Mouse (Mus musculus) retina, postnatal 1 day (tissue): ENCODE data around the gene Il13.

Experiments
- DNase-seq: peaks from one replicate; pipeline ENCODE4 v3.0.0-alpha.2; 2012

The Il13 gene

GRCm38 (mm10) chr11:53627859-53628258 is 6.6 kb downstream of the Il13 start:
- DNase-seq = peak; percentile 90

GRCm38 (mm10) chr11:53626802-53627373 is 7.6 kb downstream of the Il13 start:
- peak; percentile 36 for DNase-seq

- DNase-seq = no peak
These were observed 10.4 kb downstream of the Il13 start for GRCm38 (mm10) chr11:53624124-53624523.

GRCm38 (mm10) chr11:53623573-53623972 is 10.9 kb downstream of the Il13 start:
- DNase-seq = no peak

GRCm38 (mm10) chr11:53622440-53622806 is 12.1 kb downstream of the Il13 start:
- DNase-seq = no peak

GRCm38 (mm10) chr11:53621582-53622439 is 12.7 kb downstream of the Il13 start:
- DNase-seq = no peak

- no peak for DNase-seq
These were observed 14.4 kb downstream of the Il13 start for GRCm38 (mm10) chr11:53620094-53620493.

GRCm38 (mm10) chr11:53619428-53619827 is 15.1 kb downstream of the Il13 start:
- DNase-seq = no peak

GRCm38 (mm10) chr11:53618619-53619198 is 15.8 kb downstream of the Il13 start, which contains the start of gene Il4:
TSS of gene Il4 (minus strand) at chr11:53618669.
- DNase-seq = no peak

GRCm38 (mm10) chr11:53617562-53618109 is 16.9 kb downstream of the Il13 start:
- DNase-seq = no peak

GRCm38 (mm10) chr11:53616748-53617558 is 17.5 kb downstream of the Il13 start:
- DNase-seq = no peak

- DNase-seq = no peak
These were observed 18.9 kb downstream of the Il13 start for GRCm38 (mm10) chr11:53615575-53615974.

- no peak for DNase-seq
These were observed 19.3 kb downstream of the Il13 start for GRCm38 (mm10) chr11:53615172-53615571.

- DNase-seq = no peak
These were observed 24.8 kb downstream of the Il13 start for GRCm38 (mm10) chr11:53609672-53610071.

- no peak for DNase-seq
These were observed 25.3 kb downstream of the Il13 start for GRCm38 (mm10) chr11:53609231-53609630.

- DNase-seq = no peak
These were observed 28.9 kb downstream of the Il13 start for GRCm38 (mm10) chr11:53605609-53606008.

- DNase-seq = no peak
These were observed 29.5 kb downstream of the Il13 start for GRCm38 (mm10) chr11:53604983-53605382.

GRCm38 (mm10) chr11:53591116-53591515 is 43.4 kb downstream of the Il13 start:
- DNase-seq = no peak

- peak; percentile 45 for DNase-seq
These were observed 44.1 kb downstream of the Il13 start for GRCm38 (mm10) chr11:53590368-53590768.

GRCm38 (mm10) chr11:53588279-53588678 is 46.2 kb downstream of the Il13 start:
- DNase-seq = no peak

- DNase-seq = no peak
These were observed 49.0 kb downstream of the Il13 start for GRCm38 (mm10) chr11:53585510-53585909.

GRCm38 (mm10) chr11:53584849-53585248 is 49.7 kb downstream of the Il13 start:
- DNase-seq = peak; percentile 63

GRCm38 (mm10) chr11:53583151-53583550 is 51.4 kb downstream of the Il13 start:
- DNase-seq = no peak
